Mouse (Mus musculus): Measurements from ENCODE around the gene Zswim3. TPM values are rescaled to one million over a fixed set of nuclear protein-coding genes. Genes with fewer than 3 reads are reported as not detected.
A peak's percentile ranks its signal among the peaks of the same experiment; 100 is the strongest.

Gene Zswim3
- polyA plus RNA-seq (2012; rRNA removed): 1.7 and 2.6 TPM in 2 replicates

GRCm38 (mm10) chr2:164804533-164805331, at the start of gene Zswim3, which contains the start of gene Acot8:
Gene Zswim3 (plus strand): TSS chr2:164805098.
Gene Acot8 (minus strand): TSS chr2:164804882.
- peak within 1 kb of the TSS; percentile 88 for H3K27ac ChIP-seq (ENCODE audit: insufficient read depth, low read depth, low read length)
- H3K4me1 ChIP-seq (ENCODE audit: control insufficient read depth, insufficient read depth, insufficient read length, low read length): peaks cover 10% of the 10 kb centered on the region; the same call in 1 of the 2 replicates
- peak within 1 kb of the TSS; percentile 79 for H3K4me3 ChIP-seq (ENCODE audit: low read depth, low read length)
- TF ChIP-seq CTCF (IDR thresholded peaks at IDR 0.05; ENCODE audit: extremely low read depth, insufficient read length, insufficient replicate concordance, low read depth, low read length): no peak
- peak; percentile 80 for TF ChIP-seq POLR2A (IDR thresholded peaks at IDR 0.05; ENCODE audit: low read depth, low read length)
- H3K36me3 ChIP-seq (ENCODE audit: control insufficient read depth, insufficient read depth, low read length): peaks cover 16% of the 10 kb centered on the region
- under 1% methylated on average over 47 of the region's 47 CpGs for WGBS
- no peaks in the 10 kb centered on the region for H3K27me3 ChIP-seq (ENCODE audit: control insufficient read depth, insufficient read depth, low read length)

- H3K4me3 ChIP-seq (ENCODE audit: low read depth, low read length): no peak overlapping the region
- TF ChIP-seq POLR2A (IDR thresholded peaks at IDR 0.05; ENCODE audit: low read depth, low read length): no peak
- no peak for TF ChIP-seq CTCF (IDR thresholded peaks at IDR 0.05; ENCODE audit: extremely low read depth, insufficient read length, insufficient replicate concordance, low read depth, low read length)
- H3K36me3 ChIP-seq (ENCODE audit: control insufficient read depth, insufficient read depth, low read length): peaks cover 85% of the 10 kb centered on the region
- H3K4me1 ChIP-seq (ENCODE audit: control insufficient read depth, insufficient read depth, insufficient read length, low read length): no peaks in the 10 kb centered on the region
- H3K27me3 ChIP-seq (ENCODE audit: control insufficient read depth, insufficient read depth, low read length): no peaks in the 10 kb centered on the region
- 88% methylated on average over 11 of the region's 11 CpGs for WGBS
- H3K27ac ChIP-seq (ENCODE audit: insufficient read depth, low read depth, low read length): no peak overlapping the region
These were observed 47.1 kb upstream of the Zswim3 start for GRCm38 (mm10) chr2:164757841-164758240.

- TF ChIP-seq CTCF (IDR thresholded peaks at IDR 0.05; ENCODE audit: extremely low read depth, insufficient read length, insufficient replicate concordance, low read depth, low read length) (no peak), POLR2A (IDR thresholded peaks at IDR 0.05; ENCODE audit: low read depth, low read length) (no peak)
- peaks cover 86% of the 10 kb centered on the region for H3K36me3 ChIP-seq (ENCODE audit: control insufficient read depth, insufficient read depth, low read length)
- H3K27ac ChIP-seq (ENCODE audit: insufficient read depth, low read depth, low read length): no peak overlapping the region
- H3K27me3 ChIP-seq (ENCODE audit: control insufficient read depth, insufficient read depth, low read length): no peaks in the 10 kb centered on the region
- H3K4me1 ChIP-seq (ENCODE audit: control insufficient read depth, insufficient read depth, insufficient read length, low read length): no peaks in the 10 kb centered on the region
- WGBS: 88% methylated on average over 1 of the region's 1 CpGs
- H3K4me3 ChIP-seq (ENCODE audit: low read depth, low read length): no peak overlapping the region
These were observed 46.2 kb upstream of the Zswim3 start for GRCm38 (mm10) chr2:164758692-164759091.

GRCm38 (mm10) chr2:164760059-164760833, 44.7 kb upstream of the Zswim3 start:
- peaks cover 78% of the 10 kb centered on the region for H3K36me3 ChIP-seq (ENCODE audit: control insufficient read depth, insufficient read depth, low read length)
- H3K4me3 ChIP-seq (ENCODE audit: low read depth, low read length): no peak overlapping the region
- H3K27ac ChIP-seq (ENCODE audit: insufficient read depth, low read depth, low read length): no peak overlapping the region
- WGBS: 84% methylated on average over 4 of the region's 4 CpGs
- H3K4me1 ChIP-seq (ENCODE audit: control insufficient read depth, insufficient read depth, insufficient read length, low read length): no peaks in the 10 kb centered on the region
- TF ChIP-seq CTCF (IDR thresholded peaks at IDR 0.05; ENCODE audit: extremely low read depth, insufficient read length, insufficient replicate concordance, low read depth, low read length): no peak
- no peak for TF ChIP-seq POLR2A (IDR thresholded peaks at IDR 0.05; ENCODE audit: low read depth, low read length)
- no peaks in the 10 kb centered on the region for H3K27me3 ChIP-seq (ENCODE audit: control insufficient read depth, insufficient read depth, low read length)

- H3K27me3 ChIP-seq (ENCODE audit: control insufficient read depth, insufficient read depth, low read length): no peaks in the 10 kb centered on the region
- H3K4me1 ChIP-seq (ENCODE audit: control insufficient read depth, insufficient read depth, insufficient read length, low read length): no peaks in the 10 kb centered on the region
- TF ChIP-seq CTCF (IDR thresholded peaks at IDR 0.05; ENCODE audit: extremely low read depth, insufficient read length, insufficient replicate concordance, low read depth, low read length): no peak
- TF ChIP-seq POLR2A (IDR thresholded peaks at IDR 0.05; ENCODE audit: low read depth, low read length): no peak
- no peak overlapping the region for H3K27ac ChIP-seq (ENCODE audit: insufficient read depth, low read depth, low read length)
- peaks cover 77% of the 10 kb centered on the region for H3K36me3 ChIP-seq (ENCODE audit: control insufficient read depth, insufficient read depth, low read length)
- no peak overlapping the region for H3K4me3 ChIP-seq (ENCODE audit: low read depth, low read length)
- 95% methylated on average over 2 of the region's 2 CpGs for WGBS
These were observed 43.4 kb upstream of the Zswim3 start for GRCm38 (mm10) chr2:164761502-164761901.

GRCm38 (mm10) chr2:164761971-164762370, 42.9 kb upstream of the Zswim3 start:
- no peaks in the 10 kb centered on the region for H3K4me1 ChIP-seq (ENCODE audit: control insufficient read depth, insufficient read depth, insufficient read length, low read length)
- 94% methylated on average over 4 of the region's 4 CpGs for WGBS
- no peak overlapping the region for H3K27ac ChIP-seq (ENCODE audit: insufficient read depth, low read depth, low read length)

GRCm38 (mm10) chr2:164762593-164762992, 42.3 kb upstream of the Zswim3 start:
- WGBS: 80% methylated on average over 7 of the region's 7 CpGs
- Histone ChIP-seq H3K36me3 (ENCODE audit: control insufficient read depth, insufficient read depth, low read length) (peaks cover 71% of the 10 kb centered on the region), H3K4me3 (ENCODE audit: low read depth, low read length) (no peak overlapping the region), H3K27me3 (ENCODE audit: control insufficient read depth, insufficient read depth, low read length) (no peaks in the 10 kb centered on the region), H3K4me1 (ENCODE audit: control insufficient read depth, insufficient read depth, insufficient read length, low read length) (no peaks in the 10 kb centered on the region), H3K27ac (ENCODE audit: insufficient read depth, low read depth, low read length) (no peak overlapping the region)
- TF ChIP-seq POLR2A (IDR thresholded peaks at IDR 0.05; ENCODE audit: low read depth, low read length): no peak
- no peak for TF ChIP-seq CTCF (IDR thresholded peaks at IDR 0.05; ENCODE audit: extremely low read depth, insufficient read length, insufficient replicate concordance, low read depth, low read length)

More at GRCm38 (mm10) chr2:164761971-164762370, 42.9 kb upstream of the Zswim3 start:
- Histone ChIP-seq H3K36me3 (ENCODE audit: control insufficient read depth, insufficient read depth, low read length) (peaks cover 74% of the 10 kb centered on the region), H3K4me3 (ENCODE audit: low read depth, low read length) (no peak overlapping the region), H3K27me3 (ENCODE audit: control insufficient read depth, insufficient read depth, low read length) (no peaks in the 10 kb centered on the region)
- TF ChIP-seq POLR2A (IDR thresholded peaks at IDR 0.05; ENCODE audit: low read depth, low read length) (no peak), CTCF (IDR thresholded peaks at IDR 0.05; ENCODE audit: extremely low read depth, insufficient read length, insufficient replicate concordance, low read depth, low read length) (no peak)

Data from small intestine, adult 2 months (tissue).